38 mouse cellular contexts compared by ENCODE assay signal in genomic region chr3:98157585-98157984, GRCm38 (mm10). TPM values are rescaled to one million over a fixed set of nuclear protein-coding genes. Genes with fewer than 3 reads are reported as not detected.
DNase-seq lines count a peak whose midpoint lies in the region; ATAC-seq and TF ChIP-seq lines count a peak whose summit lies in the region.
"Had no signal": no experiment of that assay in that cellular context is flagged by ENCODE, and none has a peak within 500 bp of the region (broad histone marks: within the 10 kb centered on the region; RNA-seq: fewer than 3 reads in every experiment).

No protein-coding gene starts in this region.

- peak; percentile 68 for ATAC-seq in common myeloid progenitor, adult 5-6 weeks (replicated peaks; ENCODE audit: low read depth, poor library complexity, severe bottlenecking)
- ATAC-seq in monocyte, adult 5-6 weeks (replicated peaks; ENCODE audit: insufficient number of reproducible peaks, low FRiP score, low TSS enrichment, poor library complexity, severe bottlenecking): peak; percentile 77
- ATAC-seq: activated CD4-positive, CD25-positive, alpha-beta regulatory T cell, adult 4 months; forebrain, embryonic 15.5 days; hindbrain, postnatal 0 days; intestine, embryonic 15.5 days; midbrain, embryonic 15.5 days had no signal

- TF ChIP-seq CTCF in gastrocnemius, adult 2 months (IDR thresholded peaks at IDR 0.05): no peak

- no peak overlapping the region for H3K27ac ChIP-seq in gastrocnemius, adult 2 months
- H3K27ac ChIP-seq: embryonic facial prominence, embryonic 12.5 days; forebrain, embryonic 10.5 days; forebrain, embryonic 15.5 days; heart, embryonic 13.5 days; hindbrain, postnatal 0 days; intestine, embryonic 15.5 days; limb, embryonic 10.5 days; limb, embryonic 15.5 days; liver, embryonic 14.5 days; midbrain, embryonic 15.5 days; neural tube, embryonic 12.5 days; stomach, embryonic 15.5 days had no signal

- no peak overlapping the region for H3K4me3 ChIP-seq in gastrocnemius, adult 2 months
- H3K4me3 ChIP-seq: embryonic facial prominence, embryonic 12.5 days; forebrain, embryonic 10.5 days; forebrain, embryonic 15.5 days; heart, embryonic 13.5 days; hindbrain, embryonic 10.5 days; intestine, embryonic 15.5 days; limb, embryonic 10.5 days; limb, embryonic 15.5 days; midbrain, embryonic 15.5 days; neural tube, embryonic 12.5 days; stomach, embryonic 15.5 days had no signal

- intact Hi-C loops in gastrocnemius, adult 2 months (cut with DNase I): no loop called here

- DNase-seq in 416B (ENCODE audit: low read depth): peak; percentile 35
- DNase-seq in A20 (ENCODE audit: low read depth, low spot score): peak; percentile 32
- no peak for DNase-seq in lung, postnatal 36 days
- DNase-seq in gastrocnemius, adult 2 months: no peak
- DNase-seq in left cerebral cortex, adult 8-10 months (ENCODE audit: low spot score in 2 of 2): no peak
- DNase-seq: adrenal gland, adult 8-10 months; cerebellum, adult 8-10 months; cerebellum, postnatal 25 days; embryo, embryonic 11 days; heart, postnatal 10 days; kidney, adult 2 months; kidney, postnatal 36 days; lung, embryonic 14.5 days; lung, postnatal 14 days; right cerebral cortex, postnatal 14 days; thymus, postnatal 25 days had no signal

RNA-seq across cellular contexts. Expression of gene Adam30, which starts 2.8 kb away (rescaled TPM):
- total RNA-seq in common myeloid progenitor, adult 5-6 weeks (2017): 0.23 TPM in 1 of 2 replicates, not detected in the other
- total RNA-seq in monocyte, adult 5-6 weeks (2017): 0.78 to 2.1 TPM (median 1.5 TPM) in 3 replicates
- total RNA-seq in gastrocnemius, adult 2 months (2021): not detected
- total RNA-seq in left cerebral cortex, adult 8-10 months (2022): not detected
- total RNA-seq: adrenal gland, adult 8-10 months; adrenal gland, postnatal 4 days; gastrocnemius, adult 8-10 months; gastrocnemius, postnatal 4 days; heart, adult 8-10 months; layer of hippocampus, postnatal 25 days; left cerebral cortex, postnatal 10 days had no signal

Comparison
In these comparisons a context has a peak if more than half of its experiments do, and no peak if none do; other contexts are left out.
1. DNase-seq: peak in 416B (single experiment) and A20 (single experiment); none in lung, postnatal 36 days (single experiment), gastrocnemius, adult 2 months (single experiment) and left cerebral cortex, adult 8-10 months (0 of 2).